Mouse (Mus musculus) liver, embryonic 14.5 days (tissue): ENCODE measurements at regions not wholly inside any gene's neighbourhood (a gene's known extent, or its start where the extent isn't known, plus 50 kb on each side); places are given as distances from the start of the nearest gene placed in this dataset.

Experiments
- ATAC-seq: fragments of 200-750 bp; cut with Nextera tagmentation; 2 replicates; pipeline ENCODE4 v1.8.0; 2017; ENCODE audit warnings: moderate number of reproducible peaks, mild to moderate bottlenecking, moderate library complexity; ENCODE audit not compliant: insufficient read depth
- DNase-seq, 3 experiments: peaks; one replicate each; pipeline ENCODE4 v3.0.0-alpha.2; 2012 to 2013; ENCODE audit warnings: low read depth in 3 of 3, low spot score in 3 of 3
- H3K27ac ChIP-seq: fragments of 300-500 bp; sonication (generic); 2 replicates; pipeline ENCODE4 v1.5.1; 2014; ENCODE audit warnings: moderate library complexity, mild to moderate bottlenecking, control low read depth, inconsistent platforms
- H3K27me3 ChIP-seq: fragments of 300-500 bp; sonication (generic); 2 replicates; pipeline ENCODE4 v1.6.1; 2014; ENCODE audit warnings: mild to moderate bottlenecking, low read length, moderate library complexity; ENCODE audit not compliant: control insufficient read depth, insufficient read depth
- H3K36me3 ChIP-seq: fragments of 300-500 bp; sonication (generic); replicated peaks from 2 replicates; pipeline ENCODE4 v1.6.1; 2014; ENCODE audit warnings: low read depth; ENCODE audit not compliant: control insufficient read depth, insufficient read depth
- H3K4me1 ChIP-seq, 2 experiments: fragments of 200-500 bp in 1 of 2; fragments of 300-500 bp in 1 of 2; sonication (generic) in 1 of 2; replicated peaks; 2 replicates each; pipeline ENCODE4 v1.6.1; 2012 to 2014; ENCODE audit warnings: antibody characterized with exemption in 1 of 2, inconsistent platforms in 1 of 2, low read length in 1 of 2; ENCODE audit not compliant: control insufficient read depth in 2 of 2, insufficient read depth in 2 of 2
- H3K4me2 ChIP-seq: fragments of 300-500 bp; sonication (generic); 2 replicates; pipeline ENCODE4 v1.6.1; 2014; ENCODE audit warnings: low read depth, mild to moderate bottlenecking, control low read depth, moderate library complexity
- H3K4me3 ChIP-seq, 2 experiments: fragments of 200-500 bp in 1 of 2; fragments of 300-500 bp in 1 of 2; sonication (generic) in 1 of 2; 2 replicates each; pipeline ENCODE4 v1.5.1; 2012 to 2014; ENCODE audit warnings: low read depth in 2 of 2, low read length in 2 of 2, mild to moderate bottlenecking in 2 of 2, control low read depth in 1 of 2, inconsistent platforms in 1 of 2, moderate library complexity in 1 of 2; ENCODE audit not compliant: insufficient read depth in 1 of 2
- H3K9ac ChIP-seq: fragments of 300-500 bp; sonication (generic); replicated peaks from 2 replicates; pipeline ENCODE4 v1.6.1; 2014; ENCODE audit warnings: mild to moderate bottlenecking, control low read depth, moderate library complexity
- H3K9me3 ChIP-seq: fragments of 300-500 bp; sonication (generic); 2 replicates; pipeline ENCODE4 v1.6.1; 2016; ENCODE audit warnings: low read length, mixed read lengths; ENCODE audit not compliant: control insufficient read depth
- CTCF ChIP-seq: IDR thresholded peaks from 2 replicates; pipeline ENCODE4 v1.5.1; 2016; ENCODE audit warnings: antibody characterized with exemption, low read depth, control low read depth
- EP300 ChIP-seq: IDR thresholded peaks from 2 replicates; pipeline ENCODE4 v1.6.1; 2016; ENCODE audit warnings: antibody characterized with exemption, low read depth
- WGBS: fragments of 180-500 bp; shearing (Covaris S2); extraction: QIAGEN DNeasy Blood & Tissue Kit; methylation state at CpG from one replicate; pipeline ENCODE4 v1.1.7; 2014; ENCODE audit not compliant: insufficient replicate concordance; 5-methylcytosine and 5-hydroxymethylcytosine counted together

GRCm38 (mm10) chr2:11899698-11900660, 122.3 kb downstream of the Ankrd16 start:
- ATAC-seq (no peak), DNase-seq (no peak)
- no peak overlapping the region for H3K27ac ChIP-seq
- H3K4me1 ChIP-seq, result no peaks in the 10 kb centered on the region
- H3K9me3 ChIP-seq, result no peaks in the 10 kb centered on the region
- no peaks in the 10 kb centered on the region for H3K27me3 ChIP-seq
- TF ChIP-seq EP300 (no peak), CTCF (no peak)
- H3K4me3 ChIP-seq, result no peak overlapping the region
- no peak overlapping the region for H3K9ac ChIP-seq
- WGBS, result 59% methylated on average over 11 of the region's 11 CpGs
- no peak overlapping the region for H3K4me2 ChIP-seq
- H3K36me3 ChIP-seq, result no peaks in the 10 kb centered on the region

GRCm38 (mm10) chr2:11914782-11915181, 137.1 kb downstream of the Ankrd16 start:
- H3K4me1 ChIP-seq, result peaks cover 0 to 3% of the 10 kb centered on the region in 2 experiments; a peak in 1 of 4 replicates
- peak; percentile 88; the same call in 1 of the 2 replicates for ATAC-seq
- no peak overlapping the region for H3K4me3 ChIP-seq
- H3K36me3 ChIP-seq, result no peaks in the 10 kb centered on the region
- no peaks in the 10 kb centered on the region for H3K9me3 ChIP-seq
- H3K27ac ChIP-seq, result no peak overlapping the region
- no peak overlapping the region for H3K9ac ChIP-seq
- H3K27me3 ChIP-seq, result no peaks in the 10 kb centered on the region
- DNase-seq, result peak; percentile 49 to 55 (median 52)
- no peak for TF ChIP-seq EP300
- no peak for TF ChIP-seq CTCF
- whole genome bisulfite sequencing, result 48% methylated on average over 1 of the region's 1 CpGs
- no peak overlapping the region for H3K4me2 ChIP-seq

- Histone ChIP-seq H3K4me3 (no peak overlapping the region), H3K4me1 (peaks cover 0 to 3% of the 10 kb centered on the region in 2 experiments; a peak in 1 of 4 replicates), H3K4me2 (no peak overlapping the region), H3K36me3 (no peaks in the 10 kb centered on the region), H3K27me3 (no peaks in the 10 kb centered on the region), H3K27ac (no peak overlapping the region), H3K9ac (no peak overlapping the region), H3K9me3 (no peaks in the 10 kb centered on the region)
- ATAC-seq (no peak), DNase-seq (no peak)
- TF ChIP-seq CTCF, result no peak
- no peak for TF ChIP-seq EP300
Measured at GRCm38 (mm10) chr2:11917373-11917772, 139.7 kb downstream of the Ankrd16 start.

GRCm38 (mm10) chr2:11918070-11918469, 140.4 kb downstream of the Ankrd16 start:
- H3K9ac ChIP-seq, result no peak overlapping the region
- peaks cover 0 to 3% of the 10 kb centered on the region in 2 experiments; a peak in 1 of 4 replicates for H3K4me1 ChIP-seq
- H3K4me2 ChIP-seq, result no peak overlapping the region
- H3K4me3 ChIP-seq, result no peak overlapping the region
- TF ChIP-seq EP300 (no peak), CTCF (no peak)
- 61% methylated on average over 5 of the region's 5 CpGs for WGBS
- H3K27me3 ChIP-seq, result no peaks in the 10 kb centered on the region
- ATAC-seq (no peak), DNase-seq (no peak)
- H3K36me3 ChIP-seq, result no peaks in the 10 kb centered on the region
- H3K9me3 ChIP-seq, result no peaks in the 10 kb centered on the region
- H3K27ac ChIP-seq, result no peak overlapping the region

GRCm38 (mm10) chr2:11960777-11961176, 183.1 kb downstream of the Ankrd16 start:
- no peak for ATAC-seq
- Histone ChIP-seq H3K4me1 (no peaks in the 10 kb centered on the region), H3K36me3 (no peaks in the 10 kb centered on the region), H3K27me3 (no peaks in the 10 kb centered on the region), H3K9me3 (no peaks in the 10 kb centered on the region), H3K27ac (no peak overlapping the region), H3K4me2 (no peak overlapping the region), H3K4me3 (no peak overlapping the region), H3K9ac (no peak overlapping the region)
- no peak for DNase-seq
- TF ChIP-seq CTCF (no peak), EP300 (no peak)
- WGBS, result 42% methylated on average over 3 of the region's 3 CpGs
